Mouse (Mus musculus): ENCODE data around the gene Pcnx2. TPM values are rescaled to one million over a fixed set of nuclear protein-coding genes. Genes with fewer than 3 reads are reported as not detected.

Gene Pcnx2
- polyA plus RNA-seq, 1 experiment from 2014 or later, result 1.1 TPM

DNA sequence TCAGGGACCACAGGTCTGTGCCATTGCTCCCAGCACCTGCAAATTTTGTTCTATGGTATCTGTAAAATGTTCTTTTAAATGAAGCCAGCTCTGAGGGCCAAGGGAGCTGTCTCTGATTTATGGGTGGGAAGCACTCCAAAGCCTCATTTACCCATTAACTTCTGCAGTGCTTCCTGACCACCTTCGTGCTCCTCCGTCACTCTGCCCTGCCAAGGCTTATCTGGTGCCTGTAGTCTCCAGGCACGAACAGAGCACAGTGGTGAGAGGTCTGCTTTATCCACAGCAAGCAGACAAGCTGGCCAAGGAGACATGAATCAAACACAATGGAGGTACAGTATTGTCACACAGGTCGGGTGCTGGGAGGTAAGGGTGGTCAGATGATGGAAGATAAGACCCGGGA is 44.8 kb downstream of the Pcnx2 start:
- H3K9ac ChIP-seq, result no peak overlapping the region
- no peak overlapping the region for H3K4me2 ChIP-seq (replicated peaks)
- 80% methylated on average over 5 of the region's 5 CpGs for WGBS
- H3K4me3 ChIP-seq, result no peak overlapping the region
- no peak overlapping the region for H3K27ac ChIP-seq
- H3K27me3 ChIP-seq, result no peaks in the 10 kb centered on the region
- no peaks in the 10 kb centered on the region for H3K36me3 ChIP-seq
- peaks cover 15% of the 10 kb centered on the region for H3K4me1 ChIP-seq
- no peak for ATAC-seq (ENCODE audit: low FRiP score)
- no peaks in the 10 kb centered on the region for H3K9me3 ChIP-seq (replicated peaks)

DNA sequence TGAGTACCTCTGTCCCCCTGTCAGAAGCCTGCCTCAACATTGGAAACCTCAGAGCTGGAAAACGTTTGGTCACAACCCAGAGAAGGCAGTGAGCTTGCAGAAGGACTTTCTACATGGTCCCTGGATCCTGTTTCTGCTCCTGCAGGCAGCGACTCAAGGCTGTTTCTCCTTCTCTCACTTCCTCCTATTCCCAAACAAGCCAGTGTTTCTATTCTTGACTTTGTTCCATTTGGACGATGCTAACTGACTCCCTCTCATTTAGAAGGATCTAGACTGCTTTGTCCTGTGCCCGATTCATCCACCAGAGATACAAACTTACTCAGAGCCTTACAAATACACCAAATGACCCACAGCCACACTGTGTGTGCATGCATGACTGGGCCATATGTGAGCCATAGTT is 48.9 kb downstream of the Pcnx2 start:
- peaks cover 10% of the 10 kb centered on the region; the same call in 1 of the 2 replicates for H3K4me1 ChIP-seq
- no peaks in the 10 kb centered on the region for H3K9me3 ChIP-seq (replicated peaks)
- H3K9ac ChIP-seq, result no peak overlapping the region
- WGBS, result 72% methylated on average over 4 of the region's 4 CpGs
- H3K36me3 ChIP-seq, result no peaks in the 10 kb centered on the region
- no peak for ATAC-seq (ENCODE audit: low FRiP score)
- no peak overlapping the region for H3K4me2 ChIP-seq (replicated peaks)
- H3K4me3 ChIP-seq, result no peak overlapping the region
- H3K27me3 ChIP-seq, result no peaks in the 10 kb centered on the region
- no peak overlapping the region for H3K27ac ChIP-seq

- Histone ChIP-seq H3K4me3 (no peak overlapping the region), H3K9ac (no peak overlapping the region), H3K27me3 (no peaks in the 10 kb centered on the region), H3K27ac (peak overlapping the region; percentile 67), H3K9me3 (replicated peaks) (no peaks in the 10 kb centered on the region), H3K36me3 (no peaks in the 10 kb centered on the region), H3K4me2 (replicated peaks) (no peak overlapping the region), H3K4me1 (peaks cover 20% of the 10 kb centered on the region)
- ATAC-seq (ENCODE audit: low FRiP score), result peak; percentile 89
- WGBS, result 37% methylated on average over 12 of the region's 12 CpGs
These were observed 50.3 kb downstream of the Pcnx2 start for GRCm38 (mm10) chr8:125847842-125848241.

DNA sequence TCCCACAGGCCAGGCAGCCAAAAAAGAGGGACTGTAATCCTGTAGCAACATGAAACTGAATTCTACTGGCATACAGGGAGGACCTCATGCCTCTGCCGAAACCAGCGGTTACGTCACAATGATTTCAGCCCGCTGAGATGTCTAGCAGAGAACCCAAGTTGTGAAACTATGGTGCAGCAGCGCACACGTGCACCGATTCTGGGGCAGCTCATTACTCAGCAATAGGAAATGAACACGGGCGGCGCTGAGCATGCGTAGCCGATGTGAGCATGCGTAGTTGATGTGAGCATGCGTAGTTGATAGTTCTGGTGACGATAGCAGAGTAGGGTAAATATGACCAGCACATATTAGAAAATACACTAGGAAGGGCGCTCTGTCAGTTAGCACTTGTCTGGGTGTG is 52.8 kb downstream of the Pcnx2 start:
- 97% methylated on average over 16 of the region's 16 CpGs for WGBS

GRCm38 (mm10) chr8:125843122-125843836 is 54.8 kb downstream of the Pcnx2 start:
- Histone ChIP-seq H3K36me3 (no peaks in the 10 kb centered on the region), H3K9me3 (replicated peaks) (no peaks in the 10 kb centered on the region), H3K27me3 (no peaks in the 10 kb centered on the region), H3K4me2 (replicated peaks) (no peak overlapping the region), H3K4me3 (no peak overlapping the region), H3K4me1 (peaks cover 25% of the 10 kb centered on the region), H3K27ac (peak overlapping the region; percentile 32; the same call in 1 of the 2 replicates), H3K9ac (no peak overlapping the region)
- 38% methylated on average over 15 of the region's 15 CpGs for WGBS
- ATAC-seq (ENCODE audit: low FRiP score), result 0 out of 2 replicates have a peak, but pooled peaks have one; percentile 39

More for the DNA sequence above, 52.8 kb downstream of the Pcnx2 start:
- Histone ChIP-seq H3K27me3 (no peaks in the 10 kb centered on the region), H3K9me3 (replicated peaks) (no peaks in the 10 kb centered on the region), H3K4me1 (peaks cover 27% of the 10 kb centered on the region), H3K9ac (no peak overlapping the region), H3K36me3 (no peaks in the 10 kb centered on the region), H3K4me3 (no peak overlapping the region), H3K27ac (no peak overlapping the region), H3K4me2 (replicated peaks) (no peak overlapping the region)
- ATAC-seq (ENCODE audit: low FRiP score), result no peak

DNA sequence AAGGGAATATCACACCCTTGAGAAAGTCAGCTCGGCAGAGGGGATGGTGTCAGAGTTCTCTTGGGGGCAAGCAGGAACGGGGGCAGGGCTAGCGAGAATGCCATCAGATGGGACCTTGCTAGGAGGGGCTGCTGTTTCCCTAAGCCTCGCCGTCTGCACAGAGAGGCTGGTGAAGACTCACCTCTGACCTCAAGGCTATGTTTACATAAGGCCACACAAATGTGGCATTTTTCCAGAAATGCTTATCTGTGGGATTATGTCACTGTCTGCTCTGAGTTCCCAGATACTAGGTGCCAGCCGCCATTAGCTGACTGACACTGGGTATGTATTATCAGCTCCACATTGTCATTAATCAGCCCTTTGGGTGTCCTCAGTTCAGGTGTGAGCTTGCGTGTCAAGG is 56.0 kb downstream of the Pcnx2 start:
- H3K9ac ChIP-seq, result no peak overlapping the region
- 49% methylated on average over 7 of the region's 7 CpGs for WGBS
- no peak overlapping the region for H3K27ac ChIP-seq

GRCm38 (mm10) chr8:125824688-125825087 is 73.4 kb downstream of the Pcnx2 start:
- no peak for ATAC-seq (ENCODE audit: low FRiP score)
- Histone ChIP-seq H3K27ac (no peak overlapping the region), H3K36me3 (no peaks in the 10 kb centered on the region), H3K4me1 (0 out of 2 replicates have a peak, but pooled peaks cover 6% of the 10 kb centered on the region), H3K9me3 (replicated peaks) (no peaks in the 10 kb centered on the region), H3K4me3 (no peak overlapping the region), H3K4me2 (replicated peaks) (no peak overlapping the region), H3K27me3 (peaks cover 2% of the 10 kb centered on the region; the same call in 1 of the 2 replicates), H3K9ac (no peak overlapping the region)
- 30% methylated on average over 2 of the region's 2 CpGs for WGBS

More for the DNA sequence above, 56.0 kb downstream of the Pcnx2 start:
- Histone ChIP-seq H3K4me2 (replicated peaks) (no peak overlapping the region), H3K27me3 (no peaks in the 10 kb centered on the region), H3K9me3 (replicated peaks) (no peaks in the 10 kb centered on the region), H3K4me3 (no peak overlapping the region), H3K36me3 (no peaks in the 10 kb centered on the region), H3K4me1 (peaks cover 20% of the 10 kb centered on the region)
- ATAC-seq (ENCODE audit: low FRiP score), result no peak

GRCm38 (mm10) chr8:125823719-125824118 is 74.4 kb downstream of the Pcnx2 start:
- 66% methylated on average over 12 of the region's 12 CpGs for WGBS
- Histone ChIP-seq H3K9me3 (replicated peaks) (no peaks in the 10 kb centered on the region), H3K4me3 (no peak overlapping the region), H3K27me3 (peaks cover 2% of the 10 kb centered on the region; the same call in 1 of the 2 replicates), H3K36me3 (no peaks in the 10 kb centered on the region), H3K4me1 (0 out of 2 replicates have a peak, but pooled peaks cover 7% of the 10 kb centered on the region), H3K4me2 (replicated peaks) (no peak overlapping the region), H3K9ac (no peak overlapping the region), H3K27ac (no peak overlapping the region)
- ATAC-seq (ENCODE audit: low FRiP score), result no peak

DNA sequence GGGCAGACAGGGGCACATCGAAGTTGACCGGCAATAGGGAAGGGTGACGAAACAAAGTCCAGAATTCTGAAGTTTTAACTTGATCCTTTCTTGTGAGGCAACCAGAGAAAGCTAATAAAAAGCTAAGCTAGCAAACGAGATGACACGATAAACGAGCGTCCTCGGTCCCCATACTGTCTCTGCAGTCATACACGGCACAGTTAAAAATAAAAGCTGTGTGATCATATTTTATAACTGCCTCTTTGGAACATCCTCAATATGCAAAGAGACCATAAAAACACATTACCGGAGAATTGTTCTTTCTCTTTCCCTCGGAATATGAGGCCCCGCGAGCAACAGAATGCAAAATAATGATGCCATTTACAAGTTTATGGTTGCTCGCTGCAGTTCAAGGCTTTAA is 76.1 kb downstream of the Pcnx2 start:
- Histone ChIP-seq H3K36me3 (no peaks in the 10 kb centered on the region), H3K9ac (no peak overlapping the region), H3K4me3 (no peak overlapping the region), H3K4me2 (replicated peaks) (no peak overlapping the region), H3K27ac (no peak overlapping the region), H3K9me3 (replicated peaks) (no peaks in the 10 kb centered on the region), H3K27me3 (peaks cover 2% of the 10 kb centered on the region; the same call in 1 of the 2 replicates), H3K4me1 (0 out of 2 replicates have a peak, but pooled peaks cover 8% of the 10 kb centered on the region)
- 90% methylated on average over 14 of the region's 14 CpGs for WGBS
- ATAC-seq (ENCODE audit: low FRiP score), result no peak

DNA sequence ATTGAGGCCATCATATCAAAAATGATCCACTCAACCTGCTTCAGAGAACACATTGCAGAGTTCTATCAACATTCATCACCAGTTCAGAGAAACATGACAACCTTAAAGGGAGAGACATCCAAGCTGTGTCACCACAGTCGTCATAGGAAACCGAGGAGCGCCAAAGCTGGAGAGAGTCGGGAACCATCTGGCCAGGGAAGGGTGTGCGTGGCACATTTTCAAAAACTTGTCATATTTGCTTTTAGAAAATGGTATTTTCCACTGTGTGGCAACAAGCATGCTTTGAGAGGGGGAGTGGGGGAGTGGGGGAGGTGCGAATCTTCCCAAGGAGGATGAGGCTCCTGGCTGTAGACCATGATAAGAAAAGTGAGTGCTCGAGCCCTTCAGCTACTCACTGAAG is 78.3 kb downstream of the Pcnx2 start:
- Histone ChIP-seq H3K36me3 (peaks cover 11% of the 10 kb centered on the region), H3K4me2 (replicated peaks) (no peak overlapping the region), H3K9me3 (replicated peaks) (peaks cover 4% of the 10 kb centered on the region; the same call in 1 of the 2 replicates), H3K27me3 (no peaks in the 10 kb centered on the region), H3K27ac (no peak overlapping the region), H3K4me1 (0 out of 2 replicates have a peak, but pooled peaks cover 8% of the 10 kb centered on the region), H3K9ac (no peak overlapping the region), H3K4me3 (no peak overlapping the region)
- no peak for ATAC-seq (ENCODE audit: low FRiP score)
- 81% methylated on average over 7 of the region's 7 CpGs for WGBS

DNA sequence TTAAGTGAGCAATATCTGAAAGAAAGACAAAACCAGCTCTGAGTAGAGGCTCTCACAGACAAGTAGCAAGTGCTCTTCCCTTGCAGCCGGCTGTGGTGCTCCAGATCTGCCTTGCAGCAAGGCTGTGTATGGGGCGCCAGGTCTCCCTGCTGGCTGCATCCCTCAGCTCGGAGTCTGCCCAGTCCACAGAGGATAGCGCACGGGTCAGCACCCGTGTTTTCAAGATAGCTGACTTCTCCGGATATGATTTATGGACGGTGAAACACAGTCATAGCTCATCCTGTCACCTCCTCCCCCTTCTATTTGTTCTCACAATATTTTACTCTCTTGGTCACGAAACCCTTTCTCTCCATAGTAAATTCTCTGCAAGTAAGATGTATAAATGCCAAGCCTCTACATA is 79.3 kb downstream of the Pcnx2 start:
- H3K4me1 ChIP-seq, result 0 out of 2 replicates have a peak, but pooled peaks cover 7% of the 10 kb centered on the region
- H3K36me3 ChIP-seq, result peaks cover 18% of the 10 kb centered on the region
- no peak overlapping the region for H3K27ac ChIP-seq
- no peak overlapping the region for H3K4me2 ChIP-seq (replicated peaks)
- no peak overlapping the region for H3K9ac ChIP-seq
- no peaks in the 10 kb centered on the region for H3K27me3 ChIP-seq
- peaks cover 10% of the 10 kb centered on the region for H3K9me3 ChIP-seq (replicated peaks)
- no peak overlapping the region for H3K4me3 ChIP-seq
- WGBS, result 63% methylated on average over 9 of the region's 9 CpGs
- ATAC-seq (ENCODE audit: low FRiP score), result peak; percentile 35; the same call in 1 of the 2 replicates

DNA sequence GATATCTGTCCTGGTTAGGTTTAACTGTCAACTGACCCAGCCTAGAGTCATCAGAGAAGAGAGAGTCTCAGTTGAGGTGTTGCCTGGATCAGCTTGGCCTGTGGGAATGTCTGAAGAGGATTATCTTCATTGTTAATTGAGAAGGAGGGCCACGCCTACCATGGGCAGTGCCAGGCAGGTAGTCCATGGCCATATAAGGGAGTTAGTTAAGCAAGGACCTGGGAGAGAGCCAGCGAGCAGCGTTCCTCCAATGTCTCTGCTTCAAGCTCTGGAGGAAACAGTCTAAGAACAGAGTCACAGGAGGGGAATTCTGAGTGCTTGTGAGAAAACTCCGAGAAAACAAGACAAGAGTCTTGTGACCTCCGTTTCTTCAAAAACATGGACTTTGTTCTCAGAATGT is 81.4 kb downstream of the Pcnx2 start:
- WGBS, result 83% methylated on average over 5 of the region's 5 CpGs
- H3K4me3 ChIP-seq, result no peak overlapping the region
- no peak overlapping the region for H3K4me2 ChIP-seq (replicated peaks)
- no peaks in the 10 kb centered on the region for H3K27me3 ChIP-seq
- H3K4me1 ChIP-seq, result 0 out of 2 replicates have a peak, but pooled peaks cover 2% of the 10 kb centered on the region
- peaks cover 10% of the 10 kb centered on the region for H3K9me3 ChIP-seq (replicated peaks)
- H3K9ac ChIP-seq, result no peak overlapping the region
- H3K36me3 ChIP-seq, result peaks cover 18% of the 10 kb centered on the region
- no peak overlapping the region for H3K27ac ChIP-seq
- ATAC-seq (ENCODE audit: low FRiP score), result no peak

DNA sequence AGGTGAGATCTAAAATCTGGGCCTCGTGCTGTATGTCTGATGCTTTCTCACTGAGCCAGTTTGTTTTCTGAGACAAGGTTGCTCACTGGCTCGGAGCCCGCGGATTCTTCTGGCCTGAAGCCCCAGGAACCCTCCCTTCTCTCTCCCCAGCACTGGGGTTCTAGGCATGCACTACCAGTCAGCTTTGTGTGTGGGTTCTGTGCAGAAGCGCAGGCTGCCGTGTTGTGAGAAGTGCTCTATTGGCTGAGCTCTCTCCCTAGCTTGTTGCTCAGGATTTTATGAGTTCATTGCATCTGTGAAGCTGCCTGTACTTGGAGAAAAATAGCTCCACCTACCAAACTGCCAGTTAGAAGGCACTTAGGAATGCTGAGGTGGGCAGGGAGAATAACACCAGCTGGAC is 89.3 kb downstream of the Pcnx2 start:
- Histone ChIP-seq H3K4me2 (replicated peaks) (no peak overlapping the region), H3K4me1 (no peaks in the 10 kb centered on the region), H3K9me3 (replicated peaks) (no peaks in the 10 kb centered on the region; the same call in 1 of the 2 replicates), H3K9ac (no peak overlapping the region), H3K4me3 (no peak overlapping the region), H3K27me3 (no peaks in the 10 kb centered on the region), H3K27ac (no peak overlapping the region), H3K36me3 (no peaks in the 10 kb centered on the region)
- WGBS, result 89% methylated on average over 6 of the region's 6 CpGs
- ATAC-seq (ENCODE audit: low FRiP score), result no peak

Measured in hindbrain, embryonic 12.5 days (tissue).